Mouse (Mus musculus): ENCODE data around the gene Rpl12.

DNA sequence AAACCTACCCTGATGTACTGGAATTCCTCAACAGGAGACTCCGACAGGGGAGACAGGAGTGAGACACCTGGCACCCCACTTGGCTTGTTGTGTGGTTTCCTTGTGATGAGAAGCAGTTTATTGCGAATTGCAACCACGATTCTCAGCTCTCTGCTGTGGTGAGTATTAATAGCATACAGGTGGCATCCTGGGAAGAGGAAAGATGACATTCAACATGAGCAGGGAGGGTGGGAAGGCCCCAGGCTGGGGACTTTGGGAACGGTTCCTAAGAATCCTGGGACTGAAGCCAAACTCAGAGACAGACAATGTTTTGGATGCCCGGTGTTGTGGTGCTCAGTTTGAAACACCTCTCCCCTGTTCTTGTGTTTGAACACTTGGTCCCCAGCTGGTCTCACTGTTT is 43.7 kb downstream of the Rpl12 start:
- no peak for TF ChIP-seq GATA1 (IDR thresholded peaks at IDR 0.05; ENCODE audit: low read length)
- no peak for TF ChIP-seq TAL1 (IDR thresholded peaks at IDR 0.05; ENCODE audit: low read length)

Data from erythroblast, embryonic 14.5 days (primary cell).